Mouse (Mus musculus) cortical plate, adult 2 months (tissue): ENCODE measurements around the gene Grn. TPM values are rescaled to one million over a fixed set of nuclear protein-coding genes. Genes with fewer than 3 reads are reported as not detected.

ENCODE experiments used
- H3K27ac ChIP-seq: fragments of 200-500 bp; 2 replicates; pipeline ENCODE4 v1.5.1; 2012; ENCODE audit warnings: low read length, control low read depth, inconsistent platforms; ENCODE audit not compliant: insufficient read depth
- H3K4me1 ChIP-seq: fragments of 200-500 bp; 2 replicates; pipeline ENCODE4 v1.6.1; 2011; ENCODE audit warnings: low read length; ENCODE audit not compliant: control insufficient read depth, insufficient read depth
- H3K4me3 ChIP-seq: fragments of 200-500 bp; 2 replicates; pipeline ENCODE4 v1.5.1; 2011; ENCODE audit warnings: mild to moderate bottlenecking, low read length, control low read depth; ENCODE audit not compliant: insufficient read depth
- CTCF ChIP-seq: fragments of 200-500 bp; IDR thresholded peaks from 2 replicates; pipeline ENCODE4 v1.5.1; 2011; ENCODE audit warnings: mild to moderate bottlenecking, control low read depth, low read length; ENCODE audit not compliant: insufficient read depth; ENCODE audit errors: extremely low read depth
- POLR2A ChIP-seq: fragments of 200-500 bp; IDR thresholded peaks from 2 replicates; pipeline ENCODE4 v1.6.1; 2011; ENCODE audit warnings: mild to moderate bottlenecking, low read length, control low read depth; ENCODE audit not compliant: insufficient read depth; ENCODE audit errors: extremely low read depth
- polyA plus RNA-seq: library from polyadenylated mRNA; depleted of rRNA; stranded (reverse); fragments of >200 nt; gene quantifications from 2 replicates; pipeline ENCODE4 v1.2.3, GENCODE M21; 2012

Gene Grn
- polyA plus RNA-seq, 1 experiment, result 64.6 TPM

- peak overlapping the region; percentile 74 for H3K27ac ChIP-seq
- TF ChIP-seq POLR2A, result no peak
- TF ChIP-seq CTCF, result no peak
- H3K4me1 ChIP-seq, result peaks cover 6% of the 10 kb centered on the region
Measured at GRCm38 (mm10) chr11:102446581-102447461, 16.7 kb downstream of the Grn start.

DNA sequence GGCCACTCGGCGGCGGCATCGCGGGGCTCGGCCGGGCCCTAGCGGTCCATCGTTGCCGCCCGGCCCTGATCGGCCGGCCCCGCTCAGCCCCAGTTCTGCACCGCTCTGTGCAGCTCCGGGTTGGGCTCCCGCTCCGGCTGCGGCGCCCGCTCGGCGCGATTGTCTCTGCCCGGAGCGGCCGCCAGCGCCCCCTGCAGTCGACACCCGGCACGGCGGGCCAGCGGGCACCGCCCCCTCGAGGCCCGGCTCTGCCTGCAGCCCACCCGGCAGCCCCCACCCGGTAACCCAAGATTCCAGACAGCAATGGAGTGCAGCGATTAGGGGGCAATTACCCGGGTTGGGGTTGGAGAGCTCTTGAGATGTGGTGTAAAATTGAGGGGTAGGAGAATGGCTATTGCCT, 17.4 kb downstream of the Grn start, which contains the start of gene Fam171a2:
Gene Fam171a2 (minus strand): TSS at position 186 of the 400 bp plus-strand sequence.
- TF ChIP-seq CTCF (0 out of 2 replicates have a peak, but pooled peaks have one; percentile 20), POLR2A (peak; percentile 61)
- H3K4me3 ChIP-seq, result peak within 1 kb of the TSS; percentile 80
- H3K4me1 ChIP-seq, result peaks cover 6% of the 10 kb centered on the region
- H3K27ac ChIP-seq, result peak within 1 kb of the TSS; percentile 77

More at GRCm38 (mm10) chr11:102446581-102447461, 16.7 kb downstream of the Grn start:
- peak overlapping the region; percentile 80 for H3K4me3 ChIP-seq

GRCm38 (mm10) chr11:102448327-102448726, 18.2 kb downstream of the Grn start:
- no peak for TF ChIP-seq CTCF
- TF ChIP-seq POLR2A, result peak; percentile 46; the same call in 1 of the 2 replicates
- H3K4me3 ChIP-seq, result peak overlapping the region; percentile 21

DNA sequence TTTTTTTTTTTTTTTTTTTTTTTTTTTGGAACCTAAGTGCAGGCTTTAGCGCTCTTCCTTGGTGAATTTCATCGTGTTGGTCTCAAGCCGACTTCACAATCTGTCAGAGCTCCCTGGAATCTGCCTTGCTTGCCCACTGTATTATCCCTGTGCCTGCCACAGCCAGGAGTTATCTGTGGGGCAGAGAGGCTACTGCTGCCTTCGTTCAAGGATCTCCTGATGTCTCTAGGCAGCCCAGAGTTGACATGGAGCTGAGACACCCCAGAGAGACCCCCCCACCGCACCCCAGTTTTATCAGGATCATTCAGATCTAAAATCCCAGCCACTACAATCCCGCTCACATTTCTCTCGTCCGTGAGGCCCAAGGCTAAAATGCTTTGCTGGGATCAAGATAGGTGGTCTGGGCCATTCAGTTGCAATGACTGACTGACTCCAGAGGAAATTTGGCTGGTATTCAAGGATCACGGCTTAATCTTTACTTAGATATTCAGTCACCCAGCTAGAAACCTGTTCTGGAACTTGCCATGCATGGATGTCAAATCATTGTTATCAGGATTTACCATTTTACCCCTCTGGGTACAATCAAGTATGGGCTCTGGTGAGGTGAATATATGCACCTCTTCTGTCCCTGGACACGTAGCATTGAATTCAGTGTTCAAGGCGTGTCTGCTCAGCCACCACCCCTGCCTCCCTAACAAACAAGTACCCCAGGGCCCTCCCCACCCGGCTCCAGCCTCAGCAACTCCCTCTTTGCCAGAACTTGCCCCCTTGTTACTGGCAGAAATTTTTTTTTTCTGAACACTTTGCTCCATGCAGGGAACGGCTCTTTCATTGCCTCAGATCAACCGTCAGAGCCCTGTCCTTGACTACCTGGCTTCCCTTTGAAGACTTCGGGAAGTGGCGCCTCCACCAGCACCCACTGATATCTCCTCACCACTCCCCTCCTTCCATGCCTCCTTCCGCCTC, 19.2 kb downstream of the Grn start:
- no peak for TF ChIP-seq POLR2A
- TF ChIP-seq CTCF, result no peak

More at GRCm38 (mm10) chr11:102448327-102448726, 18.2 kb downstream of the Grn start:
- peak overlapping the region; percentile 77 for H3K27ac ChIP-seq
- H3K4me1 ChIP-seq, result peaks cover 6% of the 10 kb centered on the region

DNA sequence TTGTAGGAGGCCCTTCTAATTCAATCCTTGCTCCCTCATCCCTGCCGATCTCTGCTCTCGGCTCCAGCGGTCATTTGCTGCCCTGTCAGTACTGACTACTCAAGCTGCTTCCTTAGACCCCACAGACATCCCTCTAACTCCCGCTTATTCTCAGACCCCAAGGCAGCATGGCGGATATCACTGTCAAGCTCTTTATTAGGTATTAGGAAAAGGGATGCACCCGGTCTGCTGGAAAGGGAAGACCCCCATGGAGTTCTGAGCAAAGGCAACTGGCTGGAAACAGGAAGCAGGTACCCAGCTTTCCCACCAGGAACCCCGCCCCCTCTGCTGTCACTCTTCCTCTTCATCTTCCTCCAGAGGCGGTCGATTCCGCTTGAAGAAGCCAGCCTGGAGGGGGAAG, 23.0 kb downstream of the Grn start:
- peaks cover 3% of the 10 kb centered on the region for H3K4me1 ChIP-seq
- no peak overlapping the region for H3K27ac ChIP-seq
- H3K4me3 ChIP-seq, result no peak overlapping the region
- no peak for TF ChIP-seq POLR2A
- no peak for TF ChIP-seq CTCF

More for the DNA sequence above, 19.2 kb downstream of the Grn start:
- no peak overlapping the region for H3K27ac ChIP-seq
- peaks cover 6% of the 10 kb centered on the region for H3K4me1 ChIP-seq
- H3K4me3 ChIP-seq, result no peak overlapping the region; the same call in 1 of the 2 replicates

DNA sequence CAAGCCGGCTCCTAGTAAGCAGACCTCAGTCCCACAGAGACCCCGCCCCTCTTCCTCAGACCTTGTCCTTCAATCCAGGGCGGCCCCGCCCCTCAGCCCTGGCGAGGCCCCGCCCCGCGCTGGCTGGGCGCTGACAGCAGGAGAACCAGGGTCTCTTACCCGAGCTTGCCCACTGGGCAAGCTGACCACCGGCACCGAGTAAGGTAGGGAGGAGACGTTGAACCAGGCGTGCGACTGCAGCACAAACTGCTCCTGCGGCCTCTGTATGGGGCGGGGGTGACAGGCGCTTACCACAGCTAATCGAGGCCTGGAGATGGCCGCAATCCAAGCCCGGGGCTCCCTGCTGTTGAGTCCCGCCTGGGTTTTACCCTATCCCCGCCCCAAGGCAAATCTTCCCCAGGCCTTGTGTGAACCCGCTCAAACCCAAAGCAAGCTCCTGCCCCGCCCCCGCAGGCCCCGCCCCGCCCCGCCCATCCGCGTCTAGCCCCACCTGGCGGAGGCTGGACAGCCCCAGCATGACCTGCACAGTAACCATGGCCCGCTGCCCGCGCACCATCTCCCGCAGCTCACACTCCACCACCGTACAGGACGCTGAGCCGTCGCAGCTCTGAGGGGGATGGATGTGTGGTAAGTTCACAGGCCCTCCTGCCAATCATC, 25.8 kb downstream of the Grn start:
- Histone ChIP-seq H3K4me1 (no peaks in the 10 kb centered on the region), H3K27ac (no peak overlapping the region), H3K4me3 (peak overlapping the region; percentile 57)
- TF ChIP-seq POLR2A (0 out of 2 replicates have a peak, but pooled peaks have one; percentile 27), CTCF (no peak)

DNA sequence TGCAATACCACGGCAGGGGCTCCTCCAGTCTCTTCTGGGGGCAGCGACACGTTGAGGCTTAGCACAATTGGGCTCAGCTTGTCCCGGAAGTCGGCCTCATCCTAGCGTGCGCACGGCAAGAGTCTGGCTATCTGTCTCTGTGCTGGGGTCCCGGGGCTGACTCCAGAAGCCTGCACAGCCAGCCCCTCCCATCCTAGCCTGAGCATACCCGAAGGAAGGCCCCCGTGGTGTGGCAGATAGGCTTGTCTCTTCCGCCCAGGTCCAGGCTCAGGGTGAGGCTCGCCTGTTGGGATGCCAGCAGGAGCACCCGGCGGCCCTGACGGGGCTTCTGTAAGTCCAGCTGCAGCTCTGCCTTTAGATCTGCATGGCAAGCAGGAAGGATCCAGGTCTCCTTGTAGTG, 30.4 kb downstream of the Grn start:
- TF ChIP-seq POLR2A, result no peak
- TF ChIP-seq CTCF, result no peak
- H3K4me1 ChIP-seq, result no peaks in the 10 kb centered on the region
- no peak overlapping the region for H3K27ac ChIP-seq
- H3K4me3 ChIP-seq, result no peak overlapping the region

DNA sequence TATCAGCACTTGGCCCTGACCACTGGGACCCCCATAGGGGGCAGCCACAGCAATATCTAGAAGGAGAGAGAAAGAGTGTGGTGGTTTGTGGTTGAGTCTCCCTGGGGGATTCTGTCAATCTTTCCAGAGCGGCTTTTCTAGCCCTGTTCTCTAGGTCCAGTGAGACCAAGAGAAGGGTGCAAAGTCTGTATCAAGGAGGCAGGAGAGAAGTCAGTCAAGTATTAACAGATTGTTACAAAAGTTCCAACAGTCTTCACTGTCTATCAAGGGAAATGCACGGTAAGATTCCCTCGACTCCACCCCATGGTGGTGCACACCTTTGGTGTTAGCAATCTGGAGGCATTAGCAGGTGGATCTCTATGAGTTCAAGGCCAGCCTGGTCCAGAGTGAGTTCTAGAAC, 31.6 kb downstream of the Grn start:
- TF ChIP-seq POLR2A (no peak), CTCF (no peak)
- H3K27ac ChIP-seq, result no peak overlapping the region
- no peak overlapping the region for H3K4me3 ChIP-seq
- H3K4me1 ChIP-seq, result no peaks in the 10 kb centered on the region
